In the genomic region with DNA sequence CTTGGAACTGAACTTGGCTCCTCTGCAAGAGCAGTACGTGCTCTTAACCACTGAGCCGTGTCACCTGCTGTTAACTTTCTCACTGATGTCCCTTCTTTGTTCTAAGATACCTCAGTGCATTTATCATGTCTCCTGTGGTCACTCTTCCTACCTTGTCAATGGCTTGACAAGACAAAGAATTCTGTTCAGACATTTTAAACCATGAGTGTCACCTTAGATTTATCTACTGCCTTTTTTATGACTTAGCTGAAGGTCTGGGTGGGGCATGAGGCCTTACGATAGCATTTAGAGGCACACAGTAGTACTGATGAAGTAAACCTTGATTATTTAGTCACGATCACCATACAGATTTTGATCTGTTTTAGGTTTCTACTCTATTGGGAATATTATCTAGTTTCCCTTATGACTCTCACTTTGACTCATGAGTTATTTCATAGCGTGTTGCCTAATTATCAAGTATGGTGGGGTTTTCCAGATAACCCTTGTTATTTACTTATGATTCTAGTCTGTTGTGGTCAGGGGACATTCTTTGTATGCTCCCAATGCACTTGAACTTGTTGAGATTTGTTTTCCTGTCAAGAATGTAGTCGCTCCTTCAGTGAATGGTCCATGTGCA, we compare ENCODE assay signal across 16 mouse cellular contexts.
"Had no signal": no experiment of that assay in that cellular context is flagged by ENCODE, and none has a peak within 500 bp of the region (broad histone marks: within the 10 kb centered on the region; RNA-seq: fewer than 3 reads in every experiment).

No protein-coding gene starts in this region.

- H3K4me2 ChIP-seq: neural tube, embryonic 13.5 days; neural tube, embryonic 15.5 days; stomach, embryonic 15.5 days had no signal

- DNase-seq: retina, postnatal 1 day; right cerebral cortex, adult 18-20 months; right cerebral cortex, postnatal 14 days; right cerebral cortex, postnatal 25 days; right cerebral cortex, postnatal 4 days; spleen, adult 18-20 months; thymus, adult 18-20 months; thymus, adult 2 months; thymus, postnatal 14 days; thymus, postnatal 25 days; thymus, postnatal 36 days; thymus, postnatal 4 days had no signal

- H3K27me3 ChIP-seq: neural tube, embryonic 13.5 days; neural tube, embryonic 15.5 days; stomach, embryonic 15.5 days had no signal

- H3K9ac ChIP-seq: neural tube, embryonic 13.5 days; neural tube, embryonic 15.5 days; stomach, embryonic 15.5 days had no signal

- H3K36me3 ChIP-seq: neural tube, embryonic 13.5 days; neural tube, embryonic 15.5 days; stomach, embryonic 15.5 days had no signal

- H3K9me3 ChIP-seq: neural tube, embryonic 13.5 days; neural tube, embryonic 15.5 days; stomach, embryonic 15.5 days had no signal

- H3K4me3 ChIP-seq: neural tube, embryonic 13.5 days; neural tube, embryonic 15.5 days; stomach, embryonic 15.5 days had no signal

- H3K4me1 ChIP-seq: neural tube, embryonic 13.5 days; neural tube, embryonic 15.5 days; stomach, embryonic 15.5 days had no signal

- H3K27ac ChIP-seq: neural tube, embryonic 13.5 days; neural tube, embryonic 15.5 days; stomach, embryonic 15.5 days; stomach, postnatal 0 days had no signal
